Mouse (Mus musculus): ENCODE data around the gene Lep. TPM values are rescaled to one million over a fixed set of nuclear protein-coding genes. Genes with fewer than 3 reads are reported as not detected.

Gene Lep
- total RNA-seq, 2 experiments from 2014 or later = not detected

DNA sequence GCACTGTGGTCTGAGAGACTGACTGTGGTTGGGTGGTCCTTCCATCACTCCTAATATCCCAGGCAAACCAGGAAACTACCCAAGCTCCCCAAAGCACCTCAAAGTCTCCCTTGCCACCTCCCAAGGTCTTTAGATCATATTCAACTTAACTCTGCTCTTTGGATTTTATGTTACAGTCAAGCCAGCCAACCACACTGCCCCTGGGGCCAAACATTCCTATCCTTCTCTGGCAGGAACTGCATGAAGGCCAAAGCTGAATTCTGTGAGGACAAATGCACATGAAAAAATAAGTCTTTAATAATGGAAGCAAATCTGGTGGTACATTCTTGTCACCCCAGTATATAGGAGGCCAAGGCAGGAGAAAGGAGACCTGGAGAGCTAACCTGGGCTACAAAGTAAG lies 16.0 kb upstream of the Lep start:
- no peak for DNase-seq (ENCODE audit: low spot score in 2 of 2)

DNA sequence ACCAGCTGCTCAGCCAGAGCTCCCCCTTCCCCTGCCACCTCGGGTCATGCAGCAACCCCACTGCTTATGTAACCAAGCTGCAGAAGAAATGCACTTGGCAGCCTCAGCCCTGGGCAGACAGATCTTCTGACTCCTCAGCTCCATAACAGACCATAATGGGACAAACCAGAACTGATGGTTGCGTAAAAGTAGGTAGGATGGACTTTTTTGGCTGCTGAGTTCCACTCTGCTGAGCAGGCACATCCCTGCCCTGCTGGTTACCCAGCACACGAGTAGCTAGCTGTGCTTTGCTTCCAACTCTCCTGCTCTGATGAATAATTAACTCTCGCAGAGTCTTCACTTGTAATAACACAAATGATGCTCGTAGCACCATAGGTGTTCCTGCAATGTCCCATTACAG lies 10.1 kb upstream of the Lep start:
- no peak for DNase-seq (ENCODE audit: low spot score in 2 of 2)

DNA sequence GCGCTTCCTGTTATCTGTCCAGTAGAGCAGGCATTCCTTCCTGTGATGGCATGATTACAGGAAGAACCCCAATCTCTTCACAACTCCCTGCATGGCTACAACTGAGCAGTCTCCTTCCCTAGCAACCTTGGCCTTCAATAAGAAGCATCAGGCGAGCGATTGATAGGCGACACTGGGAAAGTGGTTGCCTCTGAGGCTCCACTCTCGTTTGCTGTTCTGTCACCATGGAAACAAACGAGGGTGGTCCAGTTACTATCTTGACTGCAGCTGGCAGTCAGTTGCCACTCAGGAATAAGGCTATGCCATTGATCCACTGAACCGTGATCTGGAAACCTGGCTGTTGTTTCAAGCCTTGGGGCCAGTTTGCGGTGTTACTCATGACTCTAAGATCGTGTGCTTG lies 7.8 kb upstream of the Lep start:
- DNase-seq (ENCODE audit: low spot score in 2 of 2) = no peak

DNA sequence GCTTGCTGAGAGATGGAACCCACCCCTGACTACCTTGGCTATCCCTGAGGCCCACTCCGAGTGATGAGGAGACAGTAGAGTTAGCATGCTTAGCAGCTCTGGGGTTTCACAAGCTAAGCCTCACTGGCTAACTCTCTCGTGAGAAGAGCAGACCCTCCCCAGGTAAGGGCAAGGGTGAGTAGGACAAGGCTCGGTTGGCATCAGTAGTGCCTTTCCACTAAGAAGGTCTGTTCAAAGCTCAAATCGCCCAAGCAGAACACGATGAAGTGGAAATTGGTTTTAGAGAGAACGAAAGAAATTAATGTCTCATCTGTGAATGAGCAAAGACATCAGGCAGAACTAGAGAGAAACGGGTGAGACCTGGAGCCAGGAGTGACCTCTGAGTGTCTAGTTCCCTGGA lies 6.8 kb upstream of the Lep start:
- DNase-seq (ENCODE audit: low spot score in 2 of 2) = no peak

DNA sequence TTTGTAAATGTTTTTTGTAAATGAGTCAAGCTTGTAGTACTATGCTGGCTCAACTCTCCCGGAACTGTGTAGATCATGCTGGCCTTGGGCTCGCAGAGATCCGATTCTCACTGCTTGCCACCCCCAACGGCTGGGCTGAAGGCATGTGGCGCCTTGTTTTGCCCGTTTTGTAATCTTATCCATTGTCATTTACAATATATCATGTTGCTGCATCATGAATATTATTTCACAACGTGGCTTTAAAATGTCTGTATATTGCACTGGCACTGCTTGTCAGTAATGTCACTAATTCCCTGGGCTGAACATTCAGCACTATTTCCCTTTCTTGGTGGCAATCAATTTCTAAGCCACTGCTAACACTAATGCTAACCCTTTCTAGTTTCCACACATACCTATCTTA lies 3.6 kb upstream of the Lep start:
- no peak for DNase-seq (ENCODE audit: low spot score in 2 of 2)

DNA sequence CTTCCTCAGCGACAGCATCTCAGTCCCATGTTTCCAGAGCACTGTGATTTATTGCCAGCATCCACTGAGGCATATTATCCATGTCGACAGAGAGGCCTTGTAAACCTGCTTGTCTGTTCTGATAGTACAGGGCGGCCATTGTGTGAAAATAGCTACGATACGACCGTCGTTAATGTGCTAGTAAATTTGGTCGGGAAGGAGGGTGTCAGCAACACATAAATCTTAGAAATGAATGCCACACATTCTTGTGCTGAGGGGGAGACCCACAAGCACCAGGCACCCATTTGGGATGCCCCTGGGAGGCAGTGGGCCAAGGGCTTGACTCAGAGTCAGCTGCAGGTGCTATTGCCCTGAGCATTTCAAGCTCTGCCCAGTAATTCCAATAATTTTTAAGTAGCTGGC lies 6.4 kb downstream of the Lep start:
- no peak for DNase-seq (ENCODE audit: low spot score in 2 of 2)

DNA sequence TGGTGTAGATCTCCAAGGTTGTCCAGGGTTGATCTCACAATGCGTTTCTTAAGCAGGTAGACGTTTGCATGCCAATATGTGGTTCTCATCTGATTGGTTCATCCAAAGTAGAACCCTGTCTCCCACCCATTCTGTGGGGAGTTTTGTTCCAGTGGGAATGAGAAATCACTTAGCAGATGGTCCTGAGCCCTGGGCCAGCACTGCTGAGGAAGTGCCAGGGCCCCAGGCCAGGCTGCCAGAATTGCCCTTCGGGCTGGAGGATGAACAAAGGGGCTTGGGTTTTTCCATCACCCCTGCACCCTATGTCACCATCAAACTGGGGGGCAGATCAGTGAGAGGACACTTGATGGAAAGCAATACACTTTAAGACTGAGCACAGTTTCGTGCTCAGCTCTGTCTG lies 12.2 kb downstream of the Lep start:
- DNase-seq (ENCODE audit: low spot score in 2 of 2) = no peak

DNA sequence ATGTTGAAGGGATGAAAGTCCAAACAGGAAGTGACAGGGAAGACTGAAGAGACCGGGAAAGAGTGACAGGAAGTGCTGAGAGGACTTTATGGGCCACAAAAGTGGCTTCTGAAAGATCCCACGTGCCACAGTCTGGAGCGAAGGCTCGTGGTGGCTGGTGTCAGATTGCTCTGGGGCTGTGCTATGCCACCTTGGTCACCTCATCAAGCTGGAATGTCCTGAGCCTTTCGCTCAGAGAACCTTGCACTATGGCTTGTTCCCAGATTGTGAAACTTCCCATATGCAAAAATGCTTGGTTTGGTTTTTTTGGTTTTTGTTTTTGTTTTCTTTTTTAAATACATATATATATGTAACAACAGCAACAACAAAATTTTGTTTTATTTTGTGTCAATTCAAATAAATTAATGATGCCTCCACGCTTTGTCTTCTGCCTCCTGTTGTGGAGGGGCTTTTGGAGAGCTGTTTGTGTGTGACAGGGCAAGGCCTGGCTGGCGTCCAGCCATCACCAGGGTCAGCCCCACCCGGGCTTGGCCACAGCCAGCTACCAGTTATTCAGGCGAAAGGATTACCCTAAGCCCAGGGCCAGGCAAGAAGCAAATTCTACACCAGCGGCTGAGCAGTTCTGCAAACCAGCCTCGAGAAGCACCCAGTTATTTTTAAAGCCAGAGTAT lies 13.6 kb downstream of the Lep start:
- DNase-seq (ENCODE audit: low spot score in 2 of 2) = no peak

DNA sequence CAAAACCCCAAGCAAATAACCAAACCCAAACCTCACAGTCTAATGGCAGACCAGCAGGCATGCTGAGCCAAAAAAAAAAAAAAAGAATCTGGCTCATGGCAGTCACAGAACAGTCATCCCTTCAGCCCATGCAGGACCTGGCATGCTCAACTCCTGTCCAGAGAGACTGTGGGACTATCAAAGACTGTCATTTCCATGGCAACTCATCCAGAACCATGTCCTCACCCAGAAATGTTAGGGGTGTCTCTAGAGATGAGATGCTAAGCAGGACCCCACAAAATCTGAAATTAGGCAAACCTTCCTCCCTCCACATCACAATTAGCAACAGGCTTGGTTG lies 14.1 kb downstream of the Lep start:
- DNase-seq (ENCODE audit: low spot score in 2 of 2) = no peak

DNA sequence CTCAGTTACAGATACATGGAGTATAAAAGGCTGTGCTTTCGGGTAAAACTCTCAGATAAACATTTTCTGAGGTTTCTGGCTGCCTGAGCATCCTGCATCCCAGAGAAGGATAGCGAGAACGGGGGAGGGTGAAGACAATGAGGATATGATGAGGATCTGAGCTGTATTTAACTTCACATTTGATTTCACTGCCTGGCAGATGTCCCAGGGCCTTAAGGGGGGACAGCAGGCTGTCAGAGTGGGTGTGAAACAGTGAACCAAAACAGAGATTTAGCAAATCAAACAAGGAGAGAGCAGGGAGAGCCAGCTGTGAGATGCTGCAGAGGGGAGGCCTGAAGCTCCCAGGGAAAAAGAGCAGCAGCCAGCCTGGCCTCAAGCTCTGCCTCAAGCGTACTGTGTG lies 19.3 kb downstream of the Lep start:
- DNase-seq (ENCODE audit: low spot score in 2 of 2) = peak; percentile 56 to 60

DNA sequence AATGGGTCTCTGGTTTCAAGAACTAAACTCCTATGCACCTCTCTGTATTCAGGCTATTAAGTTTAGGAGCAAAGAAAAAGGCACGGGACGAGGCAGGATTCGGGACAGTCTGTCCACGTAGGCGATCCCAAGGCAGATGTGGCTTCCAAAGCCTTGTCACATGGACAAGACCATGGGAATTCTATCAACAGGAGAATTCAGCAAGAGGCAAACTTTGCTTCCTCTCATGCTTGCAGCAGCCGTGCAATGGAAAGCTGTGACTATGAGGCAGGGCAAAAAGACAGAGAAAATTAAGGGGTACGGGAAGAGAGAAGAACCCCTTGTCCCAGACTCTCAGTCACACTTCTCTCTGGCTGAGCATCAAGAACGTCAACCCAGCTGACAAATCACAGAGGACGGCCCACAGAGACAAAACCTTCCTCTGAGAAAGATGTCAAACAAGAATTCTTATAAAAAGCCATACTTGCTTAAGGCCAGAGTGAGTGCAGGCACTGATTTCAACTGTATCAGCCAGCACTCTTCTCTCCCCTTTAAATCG lies 21.9 kb downstream of the Lep start:
- no peak for DNase-seq (ENCODE audit: low spot score in 2 of 2)

DNA sequence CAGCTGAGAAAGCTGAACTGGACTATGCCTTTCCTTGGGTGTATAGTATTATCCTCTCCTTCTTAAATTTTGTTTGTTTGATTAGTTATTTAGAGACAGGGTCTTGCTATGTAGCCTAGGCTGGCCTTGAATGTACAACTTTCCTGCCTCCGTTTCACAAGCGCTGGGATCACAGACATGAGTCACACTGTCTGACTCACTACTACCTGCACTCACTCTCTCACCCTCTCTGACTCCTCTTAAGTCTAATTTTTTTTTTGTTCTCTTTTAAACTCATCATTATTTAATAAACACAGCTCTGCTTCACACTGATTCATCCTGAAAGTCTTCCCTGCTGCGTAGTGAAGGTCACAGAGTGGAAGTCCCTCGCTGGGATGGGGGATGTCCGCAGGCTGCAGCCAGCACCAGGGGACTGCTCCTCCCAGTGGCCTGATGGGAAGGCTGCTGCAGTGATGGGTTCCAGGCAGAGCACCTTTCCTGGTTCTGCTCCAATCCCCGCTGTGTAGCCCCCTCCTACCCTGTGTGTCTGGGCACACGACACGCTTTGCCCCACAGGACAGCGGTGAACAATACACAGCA lies 22.8 kb downstream of the Lep start:
- DNase-seq (ENCODE audit: low spot score in 2 of 2) = no peak

DNA sequence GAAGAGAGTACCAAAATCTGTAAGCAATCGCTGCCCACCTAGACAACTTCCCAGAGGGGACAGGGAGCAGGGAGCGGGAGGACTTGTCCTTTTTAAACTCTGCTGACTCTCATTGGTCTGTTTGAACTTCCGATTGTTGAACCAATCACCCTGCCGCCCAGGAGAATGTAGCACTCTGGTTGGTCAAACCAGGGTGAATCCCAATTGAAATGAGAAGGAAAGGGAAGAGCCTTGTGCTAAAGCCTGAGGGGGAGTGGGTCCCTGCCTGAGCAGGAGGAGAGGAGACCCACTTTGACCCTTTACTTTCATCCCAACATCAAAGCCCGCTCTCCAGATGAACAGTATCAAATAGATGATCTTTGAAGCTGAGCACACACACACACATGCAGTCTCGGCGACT lies 24.4 kb downstream of the Lep start:
- DNase-seq (ENCODE audit: low spot score in 2 of 2) = no peak

DNA sequence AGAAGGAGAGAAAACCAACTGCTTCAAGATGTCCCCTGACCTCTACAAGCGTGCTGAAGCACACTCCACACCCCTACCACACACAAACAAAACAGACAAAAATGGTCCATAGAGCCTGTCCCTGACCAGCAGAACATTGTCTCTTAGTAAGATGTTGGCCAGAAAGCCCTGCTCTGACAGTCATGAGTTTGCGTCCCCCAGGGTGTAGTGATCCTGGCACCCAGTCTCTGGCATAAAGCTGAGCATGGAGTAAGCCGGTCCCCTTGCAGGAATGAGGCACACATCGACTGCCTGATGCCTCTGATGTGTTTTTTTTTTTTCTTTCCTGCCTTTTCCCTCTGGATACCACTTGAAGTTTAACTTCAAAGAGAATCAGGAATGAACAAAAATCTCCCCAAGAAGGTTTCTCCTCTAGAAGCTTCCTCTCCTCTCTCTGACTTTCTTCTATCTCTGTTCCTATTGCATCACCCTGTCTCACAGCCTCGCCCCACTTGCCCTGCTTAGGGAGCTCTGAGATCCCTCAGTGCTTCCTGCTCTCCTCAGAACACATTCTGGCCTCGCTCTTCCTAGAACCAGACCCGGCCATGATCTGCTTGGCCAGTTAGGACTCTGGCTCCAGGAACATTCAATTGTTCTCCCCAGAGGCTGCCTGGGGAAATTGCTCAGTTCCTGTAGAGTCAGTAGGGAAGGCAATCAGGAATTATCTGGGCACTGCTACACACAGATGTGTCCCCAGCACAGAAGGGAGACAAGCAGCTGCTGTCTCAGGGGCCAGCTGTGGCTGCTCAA lies 28.1 kb downstream of the Lep start:
- no peak for DNase-seq (ENCODE audit: low spot score in 2 of 2)

DNA sequence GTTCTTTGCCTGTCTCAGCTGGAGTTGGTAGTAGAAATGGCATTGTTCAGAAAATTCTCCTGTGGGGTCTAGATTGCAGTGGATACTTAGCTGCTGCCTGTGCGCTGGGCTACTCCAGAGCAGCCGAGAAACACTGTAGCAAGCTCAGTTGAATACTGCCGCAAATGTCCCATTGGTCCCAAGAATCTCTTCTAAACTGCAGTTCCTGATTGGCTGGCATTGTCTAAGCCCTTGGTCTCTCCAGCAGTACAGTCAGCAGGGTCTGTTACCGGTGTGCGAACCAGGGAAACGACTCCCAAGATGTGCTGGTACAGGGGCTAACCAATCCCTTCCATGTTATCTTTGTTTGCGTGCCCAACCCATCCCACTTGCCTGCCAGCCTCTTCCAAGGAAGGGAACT lies 32.2 kb downstream of the Lep start:
- no peak for DNase-seq (ENCODE audit: low spot score in 2 of 2)

DNA sequence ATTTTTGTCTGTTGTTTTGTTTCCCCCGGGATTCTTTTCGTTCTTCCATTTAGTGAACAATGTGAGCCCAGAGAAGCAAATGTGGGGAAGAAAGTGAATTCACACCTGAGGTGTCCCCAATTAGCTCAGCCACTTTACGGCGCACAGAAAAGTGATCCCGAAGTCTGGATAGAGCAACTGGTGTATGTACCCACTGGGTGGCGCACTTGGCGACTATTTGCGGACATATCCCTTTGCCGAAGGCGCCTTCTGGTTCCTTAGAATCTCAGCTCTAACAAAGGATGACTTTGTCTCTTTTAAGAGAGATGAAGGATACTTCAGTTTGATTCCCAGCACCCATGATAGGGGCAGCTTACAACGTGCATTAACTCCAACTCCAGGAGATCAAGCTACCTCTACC lies 32.9 kb downstream of the Lep start:
- no peak for DNase-seq (ENCODE audit: low spot score in 2 of 2)

DNA sequence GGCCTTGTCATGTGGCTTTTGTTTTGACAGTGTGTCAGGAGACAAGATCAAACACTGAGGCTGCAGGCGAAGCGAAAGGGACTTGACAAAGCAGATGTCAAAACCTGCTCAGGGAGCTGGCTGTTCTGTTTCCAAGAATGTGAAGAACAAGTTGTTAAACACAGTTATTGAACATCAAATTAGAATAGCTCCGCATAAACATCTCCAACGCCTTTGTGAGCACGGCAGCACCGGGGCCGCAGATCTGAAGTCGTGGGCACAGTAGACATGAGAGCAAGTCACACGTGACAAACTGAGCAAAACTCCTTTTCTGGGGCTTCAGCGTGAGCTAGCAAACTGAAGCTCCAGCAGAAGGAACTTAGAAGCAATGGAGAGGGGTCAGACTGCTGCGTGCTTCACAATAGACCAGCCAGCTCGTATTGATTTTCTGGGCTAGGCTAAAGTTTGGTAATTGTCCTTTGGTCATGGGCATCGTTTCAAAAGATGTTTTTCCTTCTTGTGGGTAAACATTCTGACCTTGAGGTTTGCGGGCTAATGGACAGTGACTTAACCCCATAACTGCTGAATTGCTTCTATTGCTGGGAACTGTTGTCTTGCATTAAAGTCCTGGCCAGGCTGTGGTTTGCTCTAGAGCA lies 39.6 kb downstream of the Lep start:
- DNase-seq (ENCODE audit: low spot score in 2 of 2) = peak in 1 of 2 experiments; percentile 23

DNA sequence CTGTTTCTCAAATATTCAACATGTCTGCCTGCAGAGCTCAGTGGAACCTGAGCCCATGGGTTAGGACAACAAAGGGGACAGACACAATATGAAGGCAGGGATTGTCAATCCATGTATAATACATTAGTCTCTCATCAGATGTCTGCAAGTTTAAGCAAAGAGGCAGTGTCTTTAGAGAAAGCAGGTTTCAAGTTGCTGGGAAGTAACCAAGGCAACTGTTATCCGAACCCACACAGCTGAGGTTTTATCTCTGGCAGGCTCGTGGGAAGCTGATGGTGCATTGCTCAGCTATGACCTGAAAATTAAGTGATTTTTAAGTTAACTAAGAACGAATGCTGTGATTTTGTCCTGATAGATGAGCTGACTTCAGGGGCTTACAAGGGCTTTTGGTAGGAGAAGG lies 40.4 kb downstream of the Lep start:
- peak; percentile 26 to 56 for DNase-seq (ENCODE audit: low spot score in 2 of 2)

DNA sequence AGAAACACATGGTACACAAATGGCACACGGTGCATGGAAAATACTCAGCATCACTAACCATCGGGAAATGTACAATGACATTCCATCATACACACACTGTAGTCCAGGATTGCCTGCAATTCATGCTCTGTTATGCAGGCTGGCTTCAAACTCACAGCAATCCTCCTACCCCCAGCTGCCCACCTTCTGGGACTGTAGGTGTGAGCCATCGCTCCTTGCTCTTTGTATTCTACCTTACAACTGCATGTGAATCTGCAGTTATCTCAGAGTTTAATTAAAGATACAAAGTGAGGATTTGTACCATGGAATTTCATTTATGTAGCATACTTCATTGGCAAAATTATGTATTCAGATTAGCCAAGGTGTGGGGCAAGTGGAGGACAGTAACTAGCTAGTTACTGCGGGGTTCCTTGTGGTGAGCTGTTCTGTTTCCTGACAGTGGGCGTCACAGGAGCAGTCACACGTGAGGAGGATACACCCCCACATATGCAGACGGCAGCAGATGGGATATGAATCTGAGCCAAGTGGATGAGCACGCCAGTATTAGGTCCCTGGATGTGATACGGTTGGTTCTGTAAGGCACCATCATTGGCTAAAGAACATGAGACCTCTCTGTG lies 41.3 kb downstream of the Lep start:
- peak; percentile 32 to 68 for DNase-seq (ENCODE audit: low spot score in 2 of 2)

DNA sequence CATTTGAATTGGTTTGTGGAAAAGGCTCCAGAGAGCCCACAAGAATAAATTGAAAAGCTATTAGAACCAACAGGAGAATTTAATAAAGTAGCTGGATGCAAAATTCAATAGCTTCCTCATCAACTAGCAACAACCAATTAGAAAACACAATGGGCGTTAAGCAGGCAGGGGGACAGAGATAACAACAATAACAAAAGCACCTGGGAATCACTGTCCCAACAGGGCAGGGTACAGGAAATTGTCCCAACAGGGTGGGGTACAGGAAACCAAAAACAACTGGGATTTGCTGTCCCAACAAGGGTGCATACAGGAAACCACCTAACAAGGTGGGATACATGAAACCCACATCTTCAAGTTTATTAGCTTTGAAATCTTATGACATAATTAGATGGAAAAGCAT lies 48.4 kb downstream of the Lep start:
- no peak for DNase-seq (ENCODE audit: low spot score in 2 of 2)

DNA sequence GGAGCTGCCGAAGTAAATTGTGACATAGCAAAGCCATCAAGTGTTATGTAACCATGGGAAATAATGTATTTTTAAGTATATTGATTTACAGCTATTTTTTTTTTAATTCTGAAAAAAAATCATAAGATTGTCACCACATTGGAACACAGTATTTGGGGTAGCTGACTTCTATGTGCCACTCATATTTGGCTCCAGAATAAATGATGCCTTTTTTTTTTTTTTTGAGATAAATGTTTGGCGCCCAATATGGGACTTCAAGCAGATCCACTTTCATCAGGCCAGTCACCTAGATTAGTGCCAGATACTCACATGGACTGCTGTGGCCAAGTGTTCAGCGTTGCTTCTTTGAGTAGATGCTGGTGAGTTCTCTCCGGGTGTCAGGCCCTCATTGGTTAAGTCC lies 51.5 kb downstream of the Lep start:
- DNase-seq (ENCODE audit: low spot score in 2 of 2) = no peak

DNA sequence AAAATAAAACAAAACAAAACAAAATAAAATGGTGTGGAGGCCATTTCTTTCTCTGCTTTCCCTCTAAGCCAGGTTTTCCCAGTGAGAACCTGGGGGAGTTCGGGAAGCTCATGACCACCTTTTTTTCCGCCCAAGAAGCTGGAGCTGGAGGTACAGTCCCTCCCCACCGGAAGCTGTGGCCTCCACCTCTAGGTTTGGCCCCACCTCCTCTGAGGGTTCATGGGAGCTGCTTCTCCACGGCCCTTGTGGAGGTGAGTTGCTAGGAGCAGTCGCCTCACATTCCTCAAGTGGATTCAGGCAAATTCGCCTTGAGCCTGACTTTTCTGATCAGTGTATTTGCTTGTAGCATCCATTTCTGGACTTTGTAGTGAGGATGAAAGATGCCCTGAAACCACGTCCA lies 55.7 kb downstream of the Lep start:
- no peak for DNase-seq (ENCODE audit: low spot score in 2 of 2)

All from layer of hippocampus, postnatal 14 days (tissue).